Mouse (Mus musculus) G1E (cell line): ENCODE results near the gene Zbed6. TPM values are rescaled to one million over a fixed set of nuclear protein-coding genes. Genes with fewer than 3 reads are reported as not detected.
A peak's percentile ranks its signal among the peaks of the same experiment; 100 is the strongest.

Source experiments
- ATAC-seq: 2 replicates; pipeline ENCODE4 v1.8.0; 2016; ENCODE audit warnings: mild to moderate bottlenecking; ENCODE audit not compliant: insufficient number of reproducible peaks, poor library complexity, low FRiP score, severe bottlenecking; ENCODE audit errors: extremely low read depth
- DNase-seq: peaks from one replicate; pipeline ENCODE4 v3.0.0; 2012; ENCODE audit warnings: low spot score
- H3K27me3 ChIP-seq: 2 replicates; pipeline ENCODE4 v1.6.1; 2012; ENCODE audit warnings: mild to moderate bottlenecking, low read length, inconsistent platforms; ENCODE audit not compliant: insufficient read depth
- H3K36me3 ChIP-seq: replicated peaks from 2 replicates; pipeline ENCODE3; 2012; ENCODE audit warnings: mild to moderate bottlenecking, inconsistent platforms
- H3K4me1 ChIP-seq: 2 replicates; pipeline ENCODE4 v1.6.1; 2012; ENCODE audit warnings: low read depth, low read length, inconsistent platforms, mixed read lengths; ENCODE audit not compliant: insufficient read depth
- H3K4me3 ChIP-seq: 2 replicates; pipeline ENCODE4 v1.5.1; 2012; ENCODE audit warnings: low read depth, mild to moderate bottlenecking, inconsistent platforms, low read length, moderate library complexity, mixed read lengths
- H3K9me3 ChIP-seq: replicated peaks from 2 replicates; pipeline ENCODE4 v1.6.1; 2012; ENCODE audit warnings: inconsistent platforms
- CTCF ChIP-seq: IDR thresholded peaks from 2 replicates; pipeline ENCODE4 v1.5.1; 2012; ENCODE audit warnings: low read depth, low read length, inconsistent platforms, mixed read lengths
- GATA1 ChIP-seq: IDR thresholded peaks from 2 replicates; pipeline ENCODE4 v1.6.1; 2012; ENCODE audit warnings: borderline replicate concordance, low read length, inconsistent platforms, mixed read lengths
- GATA2 ChIP-seq: IDR thresholded peaks from 2 replicates; pipeline ENCODE4 v1.6.1; 2012; ENCODE audit warnings: low read depth, low read length, inconsistent platforms, borderline replicate concordance
- POLR2AphosphoS5 ChIP-seq: IDR thresholded peaks from 2 replicates; pipeline ENCODE4 v1.6.1; 2012; ENCODE audit warnings: low read depth, low read length, inconsistent platforms; ENCODE audit not compliant: insufficient replicate concordance
- TAL1 ChIP-seq: conservative IDR thresholded peaks from 2 replicates; pipeline ENCODE4 v1.6.1; 2012; ENCODE audit warnings: low read depth, low read length, inconsistent platforms, mixed read lengths
- polyA plus RNA-seq: library from polyadenylated mRNA; stranded (reverse); fragments of >175 nt; gene quantifications from 2 replicates; pipeline ENCODE4 v1.2.3, GENCODE M21; 2012
- total RNA-seq, 2 experiments: library from RNA; stranded (forward) in 1 of 2; stranded (reverse) in 1 of 2; fragments of 200-1000 nt in 1 of 2; fragments of >200 nt in 1 of 2; fragmentation: Nextera tagmentation in 1 of 2; gene quantifications; 2 replicates each; pipeline ENCODE4 v1.2.3; 2014 to 2017

Zbed6 gene
- total and polyA plus RNA-seq, 3 experiments = 26.1 to 31.5 TPM; not detected in 1

GRCm38 (mm10) chr1:133653033-133653432 is 7.7 kb downstream of the Zbed6 start:
- Histone ChIP-seq H3K4me3 (no peak overlapping the region), H3K4me1 (peaks cover 53% of the 10 kb centered on the region), H3K36me3 (peaks cover 78% of the 10 kb centered on the region), H3K27me3 (no peaks in the 10 kb centered on the region), H3K9me3 (no peaks in the 10 kb centered on the region)
- TF ChIP-seq CTCF (no peak), GATA1 (no peak), POLR2AphosphoS5 (no peak), TAL1 (no peak), GATA2 (no peak)
- DNase-seq (no peak), ATAC-seq (0 out of 2 replicates have a peak, but pooled peaks have one; percentile 22)

GRCm38 (mm10) chr1:133650288-133651055 is 10.2 kb downstream of the Zbed6 start:
- H3K9me3 ChIP-seq = no peaks in the 10 kb centered on the region
- H3K4me1 ChIP-seq = peaks cover 41% of the 10 kb centered on the region
- no peaks in the 10 kb centered on the region for H3K27me3 ChIP-seq
- ATAC-seq (no peak), DNase-seq (no peak)
- no peak overlapping the region for H3K4me3 ChIP-seq
- TF ChIP-seq TAL1 = no peak
- TF ChIP-seq GATA2 = no peak
- TF ChIP-seq POLR2AphosphoS5 = no peak
- TF ChIP-seq GATA1 = no peak
- no peak for TF ChIP-seq CTCF
- peaks cover 75% of the 10 kb centered on the region for H3K36me3 ChIP-seq

- H3K4me1 ChIP-seq = peaks cover 20% of the 10 kb centered on the region
- H3K27me3 ChIP-seq = no peaks in the 10 kb centered on the region
- H3K9me3 ChIP-seq = no peaks in the 10 kb centered on the region
- TF ChIP-seq TAL1 (no peak), CTCF (no peak), POLR2AphosphoS5 (no peak), GATA2 (no peak), GATA1 (no peak)
- ATAC-seq (no peak), DNase-seq (no peak)
- H3K4me3 ChIP-seq = no peak overlapping the region
- peaks cover 88% of the 10 kb centered on the region for H3K36me3 ChIP-seq
These were observed 15.0 kb downstream of the Zbed6 start for GRCm38 (mm10) chr1:133645652-133646051.

DNA sequence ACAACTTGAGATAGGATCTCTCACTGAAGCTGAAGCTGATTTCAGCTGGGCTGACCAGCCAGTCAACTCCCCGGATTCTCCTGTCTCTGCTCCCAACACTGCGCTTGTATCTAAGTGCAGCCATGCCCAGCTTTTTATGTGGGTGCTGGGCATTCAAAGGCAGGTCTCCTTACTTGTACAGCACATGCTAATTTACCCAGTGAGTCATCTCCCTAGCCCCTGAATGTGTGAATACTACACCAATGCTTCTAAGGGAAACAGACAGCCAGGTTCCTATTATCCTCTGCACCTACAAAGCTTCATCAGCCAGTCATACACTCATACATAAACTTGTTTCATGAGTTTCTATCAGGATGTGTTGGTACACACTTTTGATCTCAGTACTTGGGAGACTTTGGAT is 19.5 kb downstream of the Zbed6 start:
- DNase-seq (no peak), ATAC-seq (no peak)
- Histone ChIP-seq H3K36me3 (peaks cover 100% of the 10 kb centered on the region), H3K4me1 (peaks cover 10% of the 10 kb centered on the region; the same call in 1 of the 2 replicates), H3K27me3 (no peaks in the 10 kb centered on the region), H3K4me3 (no peak overlapping the region), H3K9me3 (no peaks in the 10 kb centered on the region)
- TF ChIP-seq TAL1 (no peak), POLR2AphosphoS5 (no peak), GATA1 (no peak), CTCF (no peak), GATA2 (no peak)

GRCm38 (mm10) chr1:133638517-133638916 is 22.2 kb downstream of the Zbed6 start:
- no peak for DNase-seq
- TF ChIP-seq CTCF = no peak
- no peak for TF ChIP-seq POLR2AphosphoS5
- TF ChIP-seq TAL1 = no peak
- TF ChIP-seq GATA1 = no peak
- no peak for TF ChIP-seq GATA2
- Histone ChIP-seq H3K9me3 (no peaks in the 10 kb centered on the region), H3K36me3 (peaks cover 95% of the 10 kb centered on the region), H3K4me3 (no peak overlapping the region), H3K4me1 (peaks cover 7% of the 10 kb centered on the region; the same call in 1 of the 2 replicates), H3K27me3 (no peaks in the 10 kb centered on the region)
- ATAC-seq = no peak

- no peaks in the 10 kb centered on the region for H3K9me3 ChIP-seq
- H3K27me3 ChIP-seq = no peaks in the 10 kb centered on the region
- DNase-seq (no peak), ATAC-seq (no peak)
- TF ChIP-seq CTCF = no peak
- no peak for TF ChIP-seq TAL1
- TF ChIP-seq POLR2AphosphoS5 = no peak
- no peak for TF ChIP-seq GATA2
- no peak for TF ChIP-seq GATA1
- H3K4me3 ChIP-seq = no peak overlapping the region
- peaks cover under 1% of the 10 kb centered on the region; the same call in 1 of the 2 replicates for H3K4me1 ChIP-seq
- H3K36me3 ChIP-seq = peaks cover 94% of the 10 kb centered on the region
These were observed 28.5 kb downstream of the Zbed6 start for GRCm38 (mm10) chr1:133632168-133632567.
